Mouse (Mus musculus): Measurements from ENCODE around the gene Fkbp5.

The Fkbp5 gene

DNA sequence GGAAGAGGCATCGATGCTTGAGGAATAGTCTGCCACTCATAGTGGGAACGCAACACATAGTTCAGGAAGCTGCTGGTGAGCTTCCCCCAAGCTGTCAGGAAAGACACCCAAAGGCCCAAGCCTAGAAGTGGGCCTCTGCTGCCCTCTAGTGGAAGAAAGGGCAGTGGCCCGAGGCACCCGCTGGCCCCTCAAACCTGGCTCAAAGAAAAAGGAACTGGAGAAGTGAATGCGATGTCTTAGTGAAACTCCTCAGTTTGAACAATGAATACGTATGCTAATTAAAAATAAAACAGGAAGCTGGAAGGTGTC is 10.7 kb upstream of the Fkbp5 start:
- TF ChIP-seq GATA4 (IDR thresholded peaks at IDR 0.05; ENCODE audit: insufficient replicate concordance, low read length), result no peak

GRCm38 (mm10) chr17:28527184-28528042 is 10.1 kb upstream of the Fkbp5 start:
- no peak for TF ChIP-seq GATA4 (IDR thresholded peaks at IDR 0.05; ENCODE audit: insufficient replicate concordance, low read length)

DNA sequence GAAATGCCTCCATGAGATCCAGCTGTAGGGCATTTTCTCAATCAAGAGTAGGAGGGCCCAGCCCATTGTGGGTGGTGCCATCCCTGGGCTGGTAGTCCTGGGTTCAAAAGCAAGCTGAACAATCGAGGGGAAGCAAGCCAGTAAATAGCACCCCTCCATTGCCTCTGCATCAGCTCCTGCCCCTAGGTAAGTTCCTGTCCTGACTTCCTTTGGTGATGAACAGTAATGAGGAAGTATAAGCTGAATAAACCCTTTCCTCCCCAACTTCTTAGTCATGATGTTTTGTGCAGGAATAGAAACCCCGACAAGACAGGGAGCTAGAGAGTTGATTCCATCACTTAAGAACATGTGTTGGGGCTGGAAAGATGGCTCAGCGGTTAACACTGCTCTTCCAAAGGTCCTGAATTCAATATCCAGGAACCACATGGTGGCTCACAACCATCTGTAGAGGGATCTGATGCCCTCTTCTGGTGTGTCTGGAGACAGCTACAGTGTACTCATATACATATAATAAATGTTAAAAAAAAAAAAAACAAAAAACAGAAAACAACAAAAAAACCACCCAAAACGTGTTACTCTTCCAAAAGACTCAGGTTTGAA is 7.6 kb upstream of the Fkbp5 start:
- no peak for TF ChIP-seq GATA4 (IDR thresholded peaks at IDR 0.05; ENCODE audit: insufficient replicate concordance, low read length)

DNA sequence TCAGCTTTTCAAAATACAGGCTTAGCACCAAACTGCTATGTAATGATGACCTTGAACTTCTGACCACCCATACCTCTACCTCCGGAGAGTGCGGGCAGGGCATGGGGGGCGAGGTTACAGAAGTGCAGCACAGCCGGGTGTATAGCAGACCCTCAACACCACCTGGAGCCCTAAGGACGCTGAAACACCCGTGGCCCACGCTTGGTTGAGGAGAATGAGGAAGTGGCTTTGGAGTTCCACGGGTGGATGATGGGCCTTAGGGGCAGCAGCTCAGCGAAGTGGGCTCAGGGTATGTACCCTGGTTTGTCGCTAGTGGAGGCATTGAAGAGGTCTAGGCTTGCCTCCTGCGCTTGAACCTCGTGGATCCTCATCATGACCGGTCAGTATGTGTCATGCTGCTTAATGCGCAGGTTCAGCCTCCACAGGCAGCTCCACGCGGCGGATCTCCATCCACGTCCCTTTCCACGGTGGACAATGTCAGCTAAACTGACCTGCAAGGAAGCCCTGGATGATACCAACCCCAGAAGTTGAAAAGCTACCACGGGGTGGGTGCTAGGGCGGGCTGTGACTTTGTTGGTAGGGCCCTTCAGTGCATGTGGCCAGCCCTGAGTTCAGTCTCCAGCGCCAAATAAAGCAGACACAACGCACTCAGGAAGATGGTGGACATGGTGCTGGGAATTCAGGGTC is 6.8 kb upstream of the Fkbp5 start:
- TF ChIP-seq GATA4 (IDR thresholded peaks at IDR 0.05; ENCODE audit: insufficient replicate concordance, low read length), result no peak

- no peak for TF ChIP-seq GATA4 (IDR thresholded peaks at IDR 0.05; ENCODE audit: insufficient replicate concordance, low read length)
Observed at GRCm38 (mm10) chr17:28523355-28524008, 6.2 kb upstream of the Fkbp5 start.

GRCm38 (mm10) chr17:28522623-28523354 is 5.5 kb upstream of the Fkbp5 start:
- TF ChIP-seq GATA4 (IDR thresholded peaks at IDR 0.05; ENCODE audit: insufficient replicate concordance, low read length), result peak; percentile 20; the same call in 1 of the 2 replicates

- TF ChIP-seq GATA4 (IDR thresholded peaks at IDR 0.05; ENCODE audit: insufficient replicate concordance, low read length), result no peak
Observed at GRCm38 (mm10) chr17:28521920-28522319, 4.6 kb upstream of the Fkbp5 start.

DNA sequence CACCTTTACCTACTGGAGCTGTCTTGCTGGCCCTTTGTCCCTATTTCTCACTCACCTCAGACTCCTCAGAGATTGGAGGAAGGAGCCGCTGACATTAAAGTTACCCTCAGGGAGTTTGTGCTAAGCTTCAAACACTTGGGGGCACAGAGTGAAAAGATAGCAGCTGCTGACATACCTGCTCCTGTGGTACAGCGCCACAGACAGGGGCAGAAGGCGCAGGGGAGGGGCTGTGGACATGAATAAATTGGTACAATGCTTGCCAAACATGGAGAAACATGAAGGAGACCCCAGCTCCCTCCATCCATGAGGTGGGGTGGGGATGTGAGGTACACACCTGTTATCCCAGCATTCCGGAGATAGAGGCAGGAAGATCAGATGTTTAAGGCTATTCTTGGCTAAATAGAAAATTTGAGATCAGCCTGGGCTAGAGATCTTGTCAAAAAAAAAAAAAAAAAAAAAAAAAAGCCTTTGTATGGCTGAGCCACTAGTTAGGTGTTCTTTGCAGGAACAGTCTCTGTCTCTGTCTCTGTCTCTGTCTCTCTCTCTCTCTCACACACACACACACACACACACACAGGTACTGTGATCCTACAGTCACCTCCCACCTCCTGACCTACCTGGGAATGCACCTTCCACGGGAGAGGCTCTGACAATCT is 3.9 kb upstream of the Fkbp5 start:
- no peak for TF ChIP-seq GATA4 (IDR thresholded peaks at IDR 0.05; ENCODE audit: insufficient replicate concordance, low read length)

- no peak for TF ChIP-seq GATA4 (IDR thresholded peaks at IDR 0.05; ENCODE audit: insufficient replicate concordance, low read length)
Observed at GRCm38 (mm10) chr17:28520561-28520960, 3.2 kb upstream of the Fkbp5 start.

- no peak for TF ChIP-seq GATA4 (IDR thresholded peaks at IDR 0.05; ENCODE audit: insufficient replicate concordance, low read length)
Observed at GRCm38 (mm10) chr17:28519827-28520226, 2.5 kb upstream of the Fkbp5 start.

DNA sequence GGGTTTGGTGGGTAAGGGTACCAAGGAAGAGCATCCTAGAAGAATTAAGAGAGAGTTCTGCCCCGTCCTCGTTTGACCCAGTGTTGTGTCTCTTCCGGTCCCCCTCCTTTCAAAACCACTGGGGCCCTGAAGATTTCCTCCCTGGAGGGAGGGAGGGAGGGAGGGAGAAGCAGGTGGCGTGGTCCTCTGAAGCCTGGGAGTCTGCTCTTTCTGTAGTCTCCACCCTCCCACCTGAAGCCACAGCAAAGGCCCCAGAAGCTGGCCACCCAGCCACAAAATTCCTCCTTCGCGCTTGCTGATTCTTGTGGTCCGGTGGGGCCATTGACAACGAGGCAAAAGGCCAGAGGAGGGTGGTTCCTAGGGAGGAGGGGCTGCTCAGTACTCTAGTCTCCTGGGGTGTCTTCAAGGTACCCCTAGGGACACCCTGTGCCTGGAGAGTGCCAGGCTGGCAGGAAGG is 1.3 kb upstream of the Fkbp5 start:
- no peak for TF ChIP-seq GATA4 (IDR thresholded peaks at IDR 0.05; ENCODE audit: insufficient replicate concordance, low read length)

DNA sequence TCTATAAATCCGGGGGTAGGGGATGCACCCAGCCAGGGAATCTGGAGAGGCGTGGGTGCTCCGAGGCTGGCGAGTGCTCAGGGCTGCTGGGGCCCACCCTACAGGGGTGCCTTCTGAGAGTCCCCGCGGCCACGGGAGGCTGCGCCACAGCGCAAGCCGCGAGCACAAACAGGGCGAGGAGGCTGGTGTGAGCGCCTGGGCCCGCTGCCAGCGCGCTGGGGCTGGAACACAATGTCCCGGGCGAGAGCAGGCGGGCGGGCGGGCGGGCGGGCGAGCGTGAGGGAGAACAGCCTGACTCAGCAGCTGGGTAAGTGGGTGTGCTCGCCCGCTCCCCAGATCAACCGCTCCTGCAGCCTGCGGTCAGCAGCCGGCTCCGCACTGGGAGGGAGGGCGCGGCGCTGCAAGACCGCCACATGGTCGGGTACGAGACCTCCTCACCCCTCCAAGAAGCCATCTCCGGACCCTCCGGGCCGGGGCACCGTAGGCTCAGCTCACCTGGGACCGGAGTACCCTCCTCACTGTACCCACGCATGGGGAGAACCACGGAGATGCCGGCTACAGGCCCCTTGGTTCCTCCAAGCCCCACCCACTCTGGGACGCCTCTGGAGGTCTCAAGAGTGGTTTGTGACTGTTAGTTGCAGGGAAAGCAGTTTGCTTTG is 758 bp upstream of the Fkbp5 start:
- TF ChIP-seq GATA4 (IDR thresholded peaks at IDR 0.05; ENCODE audit: insufficient replicate concordance, low read length), result no peak

- TF ChIP-seq GATA4 (IDR thresholded peaks at IDR 0.05; ENCODE audit: insufficient replicate concordance, low read length), result no peak
Observed at GRCm38 (mm10) chr17:28516881-28517280, 446 bp downstream of the Fkbp5 start.
